Mouse (Mus musculus) liver, embryonic 14.5 days (tissue): ENCODE results near the gene Atp6v1fnb.

Experiments
- CTCF ChIP-seq: IDR thresholded peaks from 2 replicates; pipeline ENCODE4 v1.5.1; 2016; ENCODE audit warnings: antibody characterized with exemption, low read depth, control low read depth
- EP300 ChIP-seq: IDR thresholded peaks from 2 replicates; pipeline ENCODE4 v1.6.1; 2016; ENCODE audit warnings: antibody characterized with exemption, low read depth

- TF ChIP-seq CTCF (peak; percentile 92), EP300 (no peak)
Observed at GRCm38 (mm10) chr6:29484716-29485559, 13.7 kb downstream of the Atp6v1fnb start.
